Mouse (Mus musculus) MEL (cell line): ENCODE data around the gene Stra6. TPM values are rescaled to one million over a fixed set of nuclear protein-coding genes. Genes with fewer than 3 reads are reported as not detected.

ENCODE experiments used
- DNase-seq: peaks from one replicate; pipeline ENCODE4 v3.0.0; 2011; ENCODE audit warnings: low read depth, low spot score
- H3K27ac ChIP-seq: 2 replicates; pipeline ENCODE4 v1.5.1; 2012; ENCODE audit warnings: low read depth, mild to moderate bottlenecking, control low read depth, low read length, moderate library complexity; ENCODE audit not compliant: control insufficient read depth
- H3K27me3 ChIP-seq, 2 experiments: fragments of 150-350 bp in 1 of 2; sonication (generic) in 1 of 2; 2 replicates each; pipeline ENCODE4 v1.6.1; 2012; ENCODE audit warnings: low read length in 2 of 2, mild to moderate bottlenecking in 2 of 2, improper control_type of control experiment in 1 of 2, moderate library complexity in 1 of 2; ENCODE audit not compliant: insufficient read depth in 2 of 2, control insufficient read depth in 1 of 2
- H3K36me3 ChIP-seq, 2 experiments: 2 replicates each; pipeline ENCODE4 v1.6.1; 2012 to 2014; ENCODE audit warnings: low read length in 2 of 2, improper control_type of control experiment in 1 of 2, inconsistent platforms in 1 of 2, mild to moderate bottlenecking in 1 of 2; ENCODE audit not compliant: insufficient read depth in 2 of 2, control insufficient read depth in 1 of 2
- H3K4me1 ChIP-seq, 2 experiments: fragments of 150-350 bp in 1 of 2; sonication (generic) in 1 of 2; 2 replicates each; pipeline ENCODE4 v1.6.1; 2012; ENCODE audit warnings: low read length in 2 of 2, improper control_type of control experiment in 1 of 2, mild to moderate bottlenecking in 1 of 2; ENCODE audit not compliant: insufficient read depth in 2 of 2, control insufficient read depth in 1 of 2
- H3K4me3 ChIP-seq, 2 experiments: fragments of 150-350 bp in 1 of 2; sonication (generic) in 1 of 2; 2 replicates each; pipeline ENCODE4 v1.5.1; 2012; ENCODE audit warnings: low read depth in 2 of 2, low read length in 2 of 2, mild to moderate bottlenecking in 2 of 2, moderate library complexity in 2 of 2, control low read depth in 1 of 2, improper control_type of control experiment in 1 of 2; ENCODE audit not compliant: control insufficient read depth in 1 of 2, insufficient read depth in 1 of 2
- H3K79me2 ChIP-seq: 2 replicates; pipeline ENCODE4 v1.6.1; 2012; ENCODE audit warnings: mild to moderate bottlenecking, low read length, moderate library complexity; ENCODE audit not compliant: control insufficient read depth, poor library complexity, insufficient read depth
- H3K9ac ChIP-seq: 2 replicates; pipeline ENCODE4 v1.6.1; 2012; ENCODE audit warnings: low read depth, mild to moderate bottlenecking, control low read depth, low read length, moderate library complexity; ENCODE audit not compliant: control insufficient read depth, poor library complexity, severe bottlenecking
- H3K9me3 ChIP-seq: fragments of 150-350 bp; sonication (generic); replicated peaks from 2 replicates; pipeline ENCODE4 v1.6.1; 2012; ENCODE audit warnings: mild to moderate bottlenecking, low read length, improper control_type of control experiment, moderate library complexity; ENCODE audit not compliant: insufficient read depth
- E2F4 ChIP-seq: IDR thresholded peaks from 2 replicates; pipeline ENCODE4 v1.6.1; 2011; ENCODE audit warnings: low read depth, low read length, improper control_type of control experiment, borderline replicate concordance
- ELF1 ChIP-seq: IDR thresholded peaks from 2 replicates; pipeline ENCODE4 v1.6.1; 2014; ENCODE audit warnings: low read depth, mild to moderate bottlenecking, inconsistent platforms, low read length, improper control_type of control experiment, moderate library complexity
- GABPA ChIP-seq: IDR thresholded peaks from 2 replicates; pipeline ENCODE4 v1.6.1; 2012; ENCODE audit warnings: low read depth, mild to moderate bottlenecking, inconsistent platforms, low read length, improper control_type of control experiment, moderate library complexity
- GATA1 ChIP-seq: IDR thresholded peaks from 2 replicates; pipeline ENCODE4 v1.6.1; 2011; ENCODE audit warnings: low read depth, low read length, improper control_type of control experiment
- JUND ChIP-seq: IDR thresholded peaks from 2 replicates; pipeline ENCODE4 v1.6.1; 2011; ENCODE audit warnings: low read depth, mild to moderate bottlenecking, improper control_type of control experiment, low read length
- KAT2A ChIP-seq: conservative IDR thresholded peaks from 2 replicates; pipeline ENCODE4 v1.6.1; 2012; ENCODE audit warnings: low read depth, low read length, improper control_type of control experiment, inconsistent platforms
- MAFK ChIP-seq: IDR thresholded peaks from 2 replicates; pipeline ENCODE4 v1.6.1; 2011; ENCODE audit warnings: low read depth, mild to moderate bottlenecking, low read length, improper control_type of control experiment, borderline replicate concordance
- MAX ChIP-seq: IDR thresholded peaks from 2 replicates; pipeline ENCODE4 v1.6.1; 2011; ENCODE audit warnings: low read length, improper control_type of control experiment
- MAZ ChIP-seq: IDR thresholded peaks from 2 replicates; pipeline ENCODE4 v1.6.1; 2012; ENCODE audit warnings: low read depth, mild to moderate bottlenecking, inconsistent platforms, low read length, improper control_type of control experiment
- MEF2A ChIP-seq: IDR thresholded peaks from 2 replicates; pipeline ENCODE4 v1.6.1; 2014; ENCODE audit warnings: low read depth, mild to moderate bottlenecking, inconsistent platforms, low read length, improper control_type of control experiment; ENCODE audit not compliant: poor library complexity, insufficient replicate concordance, severe bottlenecking; ENCODE audit errors: extremely low read depth
- MYB ChIP-seq: IDR thresholded peaks from 2 replicates; pipeline ENCODE4 v1.6.1; 2011; ENCODE audit warnings: mild to moderate bottlenecking, low read depth, low read length, improper control_type of control experiment
- MYC ChIP-seq: IDR thresholded peaks from 2 replicates; pipeline ENCODE4 v1.6.1; 2011; ENCODE audit warnings: low read depth, mild to moderate bottlenecking, low read length, improper control_type of control experiment, moderate library complexity
- NRF1 ChIP-seq: IDR thresholded peaks from 2 replicates; pipeline ENCODE4 v1.6.1; 2014; ENCODE audit warnings: low read depth, mild to moderate bottlenecking, inconsistent platforms, low read length, improper control_type of control experiment, moderate library complexity; ENCODE audit not compliant: poor library complexity, insufficient read depth, severe bottlenecking
- POLR2AphosphoS5 ChIP-seq: IDR thresholded peaks from 2 replicates; pipeline ENCODE4 v1.6.1; 2012; ENCODE audit warnings: low read depth, borderline replicate concordance, mild to moderate bottlenecking, inconsistent platforms, low read length, moderate library complexity, mixed read lengths
- RAD21 ChIP-seq: IDR thresholded peaks from 2 replicates; pipeline ENCODE4 v1.6.1; 2011; ENCODE audit warnings: mild to moderate bottlenecking, low read depth, low read length, improper control_type of control experiment
- RCOR1 ChIP-seq: IDR thresholded peaks from 2 replicates; pipeline ENCODE4 v1.6.1; 2012; ENCODE audit warnings: low read depth, mild to moderate bottlenecking, inconsistent platforms, low read length, improper control_type of control experiment
- SIN3A ChIP-seq: IDR thresholded peaks from 2 replicates; pipeline ENCODE4 v1.6.1; 2012; ENCODE audit warnings: low read length, improper control_type of control experiment, inconsistent platforms
- TAL1 ChIP-seq: IDR thresholded peaks from 2 replicates; pipeline ENCODE4 v1.6.1; 2012; ENCODE audit warnings: mild to moderate bottlenecking, inconsistent platforms, low read length, moderate library complexity, mixed read lengths
- TBP ChIP-seq: IDR thresholded peaks from 2 replicates; pipeline ENCODE4 v1.8.0; 2011; ENCODE audit warnings: low read depth, low read length, improper control_type of control experiment
- TCF12 ChIP-seq: IDR thresholded peaks from 2 replicates; pipeline ENCODE4 v1.6.1; 2014; ENCODE audit warnings: low read depth, mild to moderate bottlenecking, inconsistent platforms, low read length, improper control_type of control experiment, moderate library complexity
- UBTF ChIP-seq: IDR thresholded peaks from 2 replicates; pipeline ENCODE4 v1.6.1; 2012; ENCODE audit warnings: low read depth, mild to moderate bottlenecking, inconsistent platforms, low read length, improper control_type of control experiment, moderate library complexity, borderline replicate concordance; ENCODE audit not compliant: insufficient read depth
- USF1 ChIP-seq: IDR thresholded peaks from 2 replicates; pipeline ENCODE4 v1.6.1; 2014; ENCODE audit warnings: low read depth, mild to moderate bottlenecking, inconsistent platforms, low read length, improper control_type of control experiment, moderate library complexity
- USF2 ChIP-seq, 2 experiments: IDR thresholded peaks; 2 replicates each; pipeline ENCODE4 v1.6.1; 2011 to 2012; ENCODE audit warnings: improper control_type of control experiment in 2 of 2, low read length in 2 of 2, borderline replicate concordance in 1 of 2, inconsistent platforms in 1 of 2, low read depth in 1 of 2, mild to moderate bottlenecking in 1 of 2; ENCODE audit not compliant: insufficient read depth in 1 of 2
- ZKSCAN1 ChIP-seq: IDR thresholded peaks from 2 replicates; pipeline ENCODE4 v1.6.1; 2012; ENCODE audit warnings: low read depth, mild to moderate bottlenecking, inconsistent platforms, low read length, improper control_type of control experiment, moderate library complexity
- ZMIZ1 ChIP-seq: IDR thresholded peaks from 2 replicates; pipeline ENCODE4 v1.6.1; 2012; ENCODE audit warnings: low read depth, mild to moderate bottlenecking, inconsistent platforms, low read length, improper control_type of control experiment, moderate library complexity
- ZNF384 ChIP-seq: IDR thresholded peaks from 2 replicates; pipeline ENCODE4 v1.6.1; 2012; ENCODE audit warnings: low read depth, mild to moderate bottlenecking, inconsistent platforms, low read length, improper control_type of control experiment
- polyA plus RNA-seq, 2 experiments: library from polyadenylated mRNA; stranded (reverse) in 1 of 2; unstranded in 1 of 2; fragments of >175 nt in 1 of 2; fragments of >200 nt in 1 of 2; gene quantifications; 2 replicates each; pipeline versions ENCODE4 v1.2.1 to v1.2.4; 2012; ENCODE audit warnings: low replicate concordance in 2 of 2, low read depth in 1 of 2; ENCODE audit not compliant: insufficient read length in 2 of 2, insufficient read depth in 1 of 2, missing spikeins in 1 of 2
- total RNA-seq: library from RNA; depleted of rRNA; stranded (reverse); fragments of 300-350 nt; gene quantifications from 2 replicates; pipeline ENCODE4 v1.2.3, GENCODE M21; 2012

The Stra6 gene
- total and polyA plus RNA-seq, 3 experiments = not detected

DNA sequence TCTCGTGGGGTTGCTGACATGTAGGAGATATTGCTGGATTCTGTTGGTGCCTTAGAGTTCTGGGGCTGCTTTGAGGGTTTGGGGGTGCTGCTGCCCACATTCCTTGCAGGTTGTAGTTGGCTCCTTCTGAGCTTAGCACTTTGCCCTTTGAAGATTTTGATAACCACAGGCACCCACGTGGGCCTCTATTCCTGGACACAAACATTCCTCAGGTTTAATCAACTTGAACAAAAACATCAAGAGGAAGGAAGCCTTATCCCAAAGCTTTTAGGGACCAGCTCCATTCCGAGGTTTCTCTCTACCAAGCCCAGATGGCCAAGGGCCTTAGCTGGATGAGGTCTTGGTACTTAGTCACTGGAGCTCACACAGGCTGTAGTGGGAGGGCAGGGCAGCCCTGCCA is 67.3 kb downstream of the Stra6 start:
- H3K4me1 ChIP-seq = no peaks in the 10 kb centered on the region
- no peak for DNase-seq
- H3K9ac ChIP-seq = no peak overlapping the region
- H3K36me3 ChIP-seq = no peaks in the 10 kb centered on the region
- H3K27ac ChIP-seq = no peak overlapping the region
- peaks cover 6 to 12% of the 10 kb centered on the region in 2 experiments for H3K27me3 ChIP-seq
- no peaks in the 10 kb centered on the region for H3K9me3 ChIP-seq
- TF ChIP-seq KAT2A = no peak
- TF ChIP-seq USF1 = no peak
- TF ChIP-seq TBP = no peak
- no peak for TF ChIP-seq E2F4
- no peak for TF ChIP-seq GATA1
- no peak for TF ChIP-seq TAL1
- no peak for TF ChIP-seq GABPA
- TF ChIP-seq POLR2AphosphoS5 = no peak
- no peak for TF ChIP-seq UBTF
- TF ChIP-seq NRF1 = no peak
- no peak for TF ChIP-seq MEF2A
- TF ChIP-seq ZKSCAN1 = no peak
- TF ChIP-seq SIN3A = no peak
- no peak for TF ChIP-seq RAD21
- no peak for TF ChIP-seq ZMIZ1
- TF ChIP-seq ELF1 = no peak
- TF ChIP-seq ZNF384 = no peak
- no peak for TF ChIP-seq MYC
- no peak for TF ChIP-seq USF2 (IDR thresholded peaks at IDR 0.05; ENCODE audit: borderline replicate concordance in 1 of 2, insufficient read depth in 1 of 2, low read depth in 1 of 2, low read length in 2 of 2)
- TF ChIP-seq MAX = no peak
- TF ChIP-seq, all 39 proteins: peak for 0
- Histone ChIP-seq H3K4me3 (no peak overlapping the region), H3K79me2 (no peaks in the 10 kb centered on the region)

DNA sequence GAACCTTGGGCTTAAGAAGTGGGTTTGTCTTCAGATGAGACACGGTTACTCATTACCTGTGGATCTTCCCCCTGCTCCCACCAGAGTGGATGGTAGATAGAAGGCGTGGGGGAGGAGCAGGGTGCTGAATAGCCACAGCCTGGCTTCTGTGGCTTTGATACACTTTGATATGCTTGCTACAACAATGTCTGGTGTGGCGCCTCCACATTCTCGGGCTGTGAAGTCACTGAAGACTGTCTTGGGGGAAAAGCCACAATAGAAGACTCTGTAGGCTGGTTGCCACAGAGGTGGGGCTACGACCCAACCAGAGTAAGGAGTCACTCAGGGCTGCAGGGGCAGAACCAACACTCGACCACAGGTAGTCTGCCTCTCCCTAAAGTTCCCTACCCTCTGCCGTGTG is 68.1 kb downstream of the Stra6 start:
- no peaks in the 10 kb centered on the region for H3K79me2 ChIP-seq
- no peak for DNase-seq
- H3K27me3 ChIP-seq = peaks cover 4 to 13% of the 10 kb centered on the region in 2 experiments; a peak in 3 of 4 replicates
- no peaks in the 10 kb centered on the region for H3K4me1 ChIP-seq
- no peak overlapping the region for H3K9ac ChIP-seq
- H3K27ac ChIP-seq = no peak overlapping the region
- TF ChIP-seq MEF2A = no peak
- no peak for TF ChIP-seq JUND
- TF ChIP-seq GATA1 = no peak
- no peak for TF ChIP-seq RCOR1
- TF ChIP-seq ZNF384 = no peak
- TF ChIP-seq MAFK = no peak
- no peak for TF ChIP-seq TCF12
- TF ChIP-seq MAZ = no peak
- no peak for TF ChIP-seq RAD21
- TF ChIP-seq MYB = no peak
- H3K36me3 ChIP-seq = no peaks in the 10 kb centered on the region
- no peaks in the 10 kb centered on the region for H3K9me3 ChIP-seq
- no peak overlapping the region for H3K4me3 ChIP-seq
